Mouse (Mus musculus) bone marrow macrophage, adult 2 months (primary cell): ENCODE data around the gene Il16.

Source experiments
- CTCF ChIP-seq: IDR thresholded peaks from 2 replicates; pipeline ENCODE4 v1.5.1; 2012; ENCODE audit warnings: low read depth, mild to moderate bottlenecking, low read length, moderate library complexity
- POLR2A ChIP-seq: IDR thresholded peaks from 2 replicates; pipeline ENCODE4 v1.6.1; 2012; ENCODE audit warnings: mild to moderate bottlenecking, low read depth, low read length, borderline replicate concordance

- peak; percentile 77; the same call in 1 of the 2 replicates for TF ChIP-seq CTCF
- TF ChIP-seq POLR2A: no peak
Observed at GRCm38 (mm10) chr7:83599913-83600286, 145.6 kb downstream of the Il16 start.
